Mouse (Mus musculus): ENCODE measurements around the gene H2bfm. TPM values are rescaled to one million over a fixed set of nuclear protein-coding genes. Genes with fewer than 3 reads are reported as not detected.

Gene H2bfm
- not detected for total RNA-seq (2023)

DNA sequence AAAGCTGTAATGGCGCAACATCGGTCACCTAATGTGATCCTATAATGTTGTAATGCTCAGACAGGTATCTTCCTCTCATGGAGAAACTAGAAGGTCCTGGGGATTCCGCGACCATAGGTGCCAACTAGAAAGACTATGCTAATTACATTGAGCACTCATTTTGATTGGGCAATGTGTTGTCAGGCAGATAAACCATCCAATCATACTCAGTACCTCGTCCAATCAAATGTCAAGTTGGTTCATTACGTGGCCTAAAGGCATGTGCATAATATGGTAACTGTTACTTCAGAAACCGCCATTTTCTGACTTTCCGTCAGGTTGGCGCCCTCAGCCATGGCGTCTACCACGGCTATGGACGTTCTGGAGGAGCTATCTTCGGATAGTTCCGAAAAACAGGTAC lies at the start of gene H2bfm:
TSS of gene H2bfm (plus strand) at position 295 of the 400 bp plus-strand sequence.

GRCm38 (mm10) chrX:136975397-136975796 lies 48.3 kb downstream of the H2bfm start, which contains the start of gene Tmsb15b2:
Tmsb15b2 (minus strand) TSS chrX:136975497.

GRCm38 (mm10) chrX:136976424-136977084 lies 49.4 kb downstream of the H2bfm start, which contains the start of the genes Tmsb15l and Tmsb15b1:
Tmsb15l (minus strand) TSS chrX:136976869.
Tmsb15b1 (minus strand) TSS chrX:136976874.

Other genes with a start within 250 kb of the H2bfm start
- 0.24 TPM for gene Tceal1, start 219.3 kb upstream of the H2bfm start, total RNA-seq (2023)
- 147 TPM for gene Morf4l2, start 183.6 kb upstream of the H2bfm start, total RNA-seq (2023)
- gene Glra4, start 147.2 kb upstream of the H2bfm start, total RNA-seq (2023): not detected
- 4.7 TPM for gene Plp1, start 104.7 kb upstream of the H2bfm start, total RNA-seq (2023)
- gene Rab9b, start 58.6 kb upstream of the H2bfm start, total RNA-seq (2023): not detected
- gene Tmsb15b2, start 48.2 kb downstream of the H2bfm start, total RNA-seq (2023): 33.4 TPM
- gene Tmsb15l, start 49.5 kb downstream of the H2bfm start, total RNA-seq (2023): not detected
- 9.3 TPM for gene Tmsb15b1, start 49.5 kb downstream of the H2bfm start, total RNA-seq (2023)
- 4.9 TPM for gene Zcchc18, start 65.8 kb downstream of the H2bfm start, total RNA-seq (2023)
- 35.6 TPM for gene Slc25a53, start 111.0 kb downstream of the H2bfm start, total RNA-seq (2023)
- 7.4 TPM for gene Fam199x, start 122.3 kb downstream of the H2bfm start, total RNA-seq (2023)
- not detected for gene Esx1, start 194.8 kb downstream of the H2bfm start, total RNA-seq (2023)

Data from CD8-positive naive resting alpha-beta T cell, adult 57 days (primary cell).